Mouse (Mus musculus) lung, embryonic 16.5 days (tissue): ENCODE results near the gene Stpg3. TPM values are rescaled to one million over a fixed set of nuclear protein-coding genes. Genes with fewer than 3 reads are reported as not detected.

Source experiments
- ATAC-seq: fragments of 200-750 bp; cut with Nextera tagmentation; 2 replicates; pipeline ENCODE4 v1.8.0; 2017; ENCODE audit warnings: low read depth, mild to moderate bottlenecking, moderate library complexity
- H3K27ac ChIP-seq: fragments of 300-500 bp; sonication (generic); 2 replicates; pipeline ENCODE4 v1.5.1; 2014; ENCODE audit warnings: mild to moderate bottlenecking, control low read depth, low read length
- H3K27me3 ChIP-seq: fragments of 300-500 bp; sonication (generic); 2 replicates; pipeline ENCODE4 v1.6.1; 2014; ENCODE audit warnings: low read depth, low read length, mixed read lengths; ENCODE audit not compliant: control insufficient read depth, insufficient read depth
- H3K36me3 ChIP-seq: fragments of 300-500 bp; sonication (generic); 2 replicates; pipeline ENCODE4 v1.6.1; 2014; ENCODE audit warnings: low read length; ENCODE audit not compliant: control insufficient read depth, insufficient read depth
- H3K4me1 ChIP-seq: fragments of 300-500 bp; sonication (generic); replicated peaks from 2 replicates; pipeline ENCODE4 v1.6.1; 2014; ENCODE audit warnings: low read length, mixed read lengths; ENCODE audit not compliant: control insufficient read depth, insufficient read depth
- H3K4me2 ChIP-seq: fragments of 300-500 bp; sonication (generic); 2 replicates; pipeline ENCODE4 v1.6.1; 2014; ENCODE audit warnings: low read depth, low read length, control low read depth
- H3K4me3 ChIP-seq: fragments of 300-500 bp; sonication (generic); 2 replicates; pipeline ENCODE4 v1.5.1; 2014; ENCODE audit warnings: mild to moderate bottlenecking, low read length, control low read depth
- H3K9ac ChIP-seq: fragments of 300-500 bp; sonication (generic); 2 replicates; pipeline ENCODE4 v1.6.1; 2014; ENCODE audit warnings: low read length, control low read depth
- H3K9me3 ChIP-seq: fragments of 300-500 bp; sonication (generic); 2 replicates; pipeline ENCODE4 v1.6.1; 2016; ENCODE audit warnings: low read length; ENCODE audit not compliant: control insufficient read depth
- WGBS: fragments of 180-500 bp; shearing (Covaris S2); extraction: QIAGEN DNeasy Blood & Tissue Kit; methylation state at CpG from one replicate; pipeline ENCODE4 v1.1.7; 2014; 5-methylcytosine and 5-hydroxymethylcytosine counted together
- polyA plus RNA-seq: library from polyadenylated mRNA; unstranded; fragments of >200 nt; fragmentation: Nextera tagmentation; extraction: Ambion mirVana; gene quantifications from 2 replicates; pipeline ENCODE4 v1.2.1, GENCODE M21; 2015

Gene Stpg3
- polyA plus RNA-seq, 1 experiment from 2014 or later: 0.15 TPM

DNA sequence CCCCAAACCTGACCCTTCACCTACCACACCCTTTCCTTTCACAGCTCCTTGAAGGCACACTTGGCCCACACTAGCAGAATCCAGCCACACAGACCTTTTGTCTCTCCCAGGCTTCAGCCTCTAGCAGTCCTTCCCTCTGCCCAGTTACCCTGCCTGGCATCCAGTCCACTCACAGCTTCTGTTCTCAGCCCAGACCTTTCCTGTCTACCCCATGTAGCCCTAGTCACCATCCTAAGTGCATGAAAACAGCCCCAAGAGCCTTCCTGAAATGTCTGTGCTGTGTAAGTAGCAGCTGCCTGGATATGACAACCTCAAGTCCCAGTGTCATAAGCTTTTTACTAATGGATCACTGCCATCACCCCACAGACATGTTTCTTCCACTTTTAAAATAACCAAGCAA is 16.5 kb downstream of the Stpg3 start:
- Histone ChIP-seq H3K9me3 (no peaks in the 10 kb centered on the region), H3K4me2 (no peak overlapping the region), H3K36me3 (peaks cover 27% of the 10 kb centered on the region), H3K27me3 (peaks cover 4% of the 10 kb centered on the region; the same call in 1 of the 2 replicates), H3K27ac (peak overlapping the region; percentile 87; the same call in 1 of the 2 replicates), H3K9ac (peak overlapping the region; percentile 18; the same call in 1 of the 2 replicates), H3K4me3 (no peak overlapping the region), H3K4me1 (peaks cover 22% of the 10 kb centered on the region)
- ATAC-seq: no peak

DNA sequence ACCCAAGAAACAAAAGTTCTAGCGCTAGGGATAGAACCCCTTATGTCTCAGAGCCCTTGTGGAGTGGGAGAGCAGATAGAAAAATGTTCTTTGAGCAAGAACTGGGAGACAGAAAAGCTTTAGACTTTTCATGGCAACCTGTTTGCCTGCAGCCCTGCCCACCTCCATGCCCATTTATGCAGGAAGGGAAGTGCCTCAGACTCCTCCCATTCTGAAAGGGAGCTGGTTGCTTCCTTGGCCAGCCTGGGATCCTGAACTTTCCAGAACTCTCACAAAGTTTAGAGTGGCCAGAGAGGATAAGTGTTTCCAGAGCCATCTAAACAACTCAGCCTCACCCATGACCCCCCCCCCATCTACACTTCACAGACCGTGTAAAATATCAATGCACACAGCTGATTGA is 17.2 kb downstream of the Stpg3 start:
- Histone ChIP-seq H3K4me1 (peaks cover 22% of the 10 kb centered on the region), H3K9ac (no peak overlapping the region), H3K4me2 (peak overlapping the region; percentile 65), H3K4me3 (no peak overlapping the region; the same call in 1 of the 2 replicates), H3K27me3 (peaks cover 4% of the 10 kb centered on the region; the same call in 1 of the 2 replicates), H3K36me3 (peaks cover 19% of the 10 kb centered on the region), H3K9me3 (no peaks in the 10 kb centered on the region), H3K27ac (peak overlapping the region; percentile 87)
- no peak for ATAC-seq
- 18% methylated on average over 2 of the region's 2 CpGs for WGBS

DNA sequence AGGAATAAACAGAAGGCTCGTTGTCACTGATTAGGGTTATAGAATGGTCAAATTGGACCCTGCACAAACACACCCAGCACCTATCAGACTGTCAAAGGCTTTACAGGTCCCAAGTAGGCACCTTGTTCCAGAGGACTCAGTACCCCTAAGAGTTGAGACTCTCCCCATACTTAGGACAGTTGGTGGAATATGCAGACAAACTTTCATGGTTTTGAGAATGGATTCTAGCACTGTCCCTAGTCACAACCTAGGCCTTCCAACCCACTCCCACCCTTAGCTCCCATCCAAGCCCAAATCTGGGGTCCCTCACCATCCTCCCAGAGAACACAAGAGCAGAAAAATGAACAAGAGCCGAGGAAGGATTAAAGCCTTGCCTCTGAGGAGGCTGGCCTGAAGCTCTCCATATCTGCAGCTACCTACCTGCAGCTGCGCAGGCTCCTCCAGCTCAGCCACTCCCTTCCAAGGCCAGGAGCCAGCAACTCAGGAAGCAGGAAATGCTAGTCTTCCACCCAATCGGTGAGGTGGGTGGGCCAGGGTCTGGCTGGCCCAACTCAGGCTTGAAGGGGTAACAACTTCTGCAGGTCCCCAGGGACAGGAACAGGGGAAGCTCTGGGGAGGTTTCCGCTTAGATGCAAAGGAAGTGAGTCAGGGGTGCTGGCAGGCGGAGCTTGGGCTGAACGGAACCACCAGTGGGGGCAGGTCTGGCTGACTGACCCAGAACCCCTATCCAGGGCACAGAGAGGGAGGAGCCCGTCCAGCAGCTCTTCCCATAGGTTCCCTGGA is 18.1 kb downstream of the Stpg3 start, which contains the start of gene Tor4a:
Tor4a (minus strand) TSS at position 715 of the 783 bp plus-strand sequence.
- ATAC-seq: peak; percentile 79

DNA sequence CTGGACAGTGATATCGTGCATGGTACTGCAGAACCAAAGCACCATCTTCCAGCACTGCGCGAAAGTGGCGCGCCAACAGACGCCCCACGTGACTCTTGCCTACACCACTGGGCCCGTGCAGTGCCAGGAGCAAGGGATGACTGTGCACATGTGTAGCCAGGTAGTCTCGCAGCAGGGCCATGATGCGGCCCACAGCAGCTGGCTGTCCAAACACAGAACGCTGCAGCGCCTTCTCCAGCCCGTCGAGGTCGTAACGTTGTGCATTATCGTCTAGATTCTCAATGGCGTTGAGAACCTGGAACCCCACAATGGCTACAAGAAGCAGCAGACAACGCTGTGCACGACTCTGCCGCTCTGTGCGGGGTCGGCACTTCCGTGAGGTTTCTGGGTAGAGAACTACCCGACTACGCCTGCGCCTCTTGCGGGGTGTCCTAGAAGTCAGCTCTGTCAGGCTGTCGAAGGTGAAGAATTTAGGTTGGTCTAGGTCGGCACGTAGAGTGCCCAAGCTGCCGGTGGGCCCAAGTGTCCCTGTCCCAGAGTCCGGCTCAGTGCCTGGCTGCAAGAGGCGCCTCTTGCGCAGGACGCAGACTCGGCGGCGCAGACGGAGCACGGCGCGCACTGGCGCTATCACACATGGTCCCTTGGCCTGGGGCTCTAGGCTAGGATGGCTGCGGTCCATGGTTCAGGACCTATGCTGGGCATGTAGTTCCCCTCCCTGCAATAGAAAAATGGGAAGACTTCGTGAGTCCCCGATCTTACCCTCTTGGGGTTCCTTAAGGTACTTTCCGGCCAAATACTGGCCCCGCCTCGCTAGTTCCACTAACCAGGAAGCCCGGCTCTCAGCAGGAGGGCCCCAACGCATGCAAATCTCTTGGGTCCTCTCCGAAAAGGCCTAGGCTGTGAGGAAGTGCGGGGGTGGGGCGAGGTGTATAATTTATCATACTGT is 19.0 kb downstream of the Stpg3 start:
- H3K4me3 ChIP-seq: peak overlapping the region; percentile 47
- peak overlapping the region; percentile 65 for H3K4me2 ChIP-seq
- WGBS: 15% methylated on average over 55 of the region's 55 CpGs
- no peaks in the 10 kb centered on the region for H3K9me3 ChIP-seq
- peaks cover 11% of the 10 kb centered on the region for H3K36me3 ChIP-seq
- H3K9ac ChIP-seq: peak overlapping the region; percentile 64
- H3K27me3 ChIP-seq: peaks cover 4% of the 10 kb centered on the region; the same call in 1 of the 2 replicates
- peak overlapping the region; percentile 87 for H3K27ac ChIP-seq
- peak; percentile 41 for ATAC-seq
- peaks cover 22% of the 10 kb centered on the region for H3K4me1 ChIP-seq

More for the DNA sequence above, 18.1 kb downstream of the Stpg3 start, which contains the start of gene Tor4a:
- H3K9me3 ChIP-seq: no peaks in the 10 kb centered on the region
- WGBS: 10% methylated on average over 8 of the region's 8 CpGs
- peaks cover 18% of the 10 kb centered on the region for H3K36me3 ChIP-seq
- H3K4me3 ChIP-seq: peak within 1 kb of the TSS; percentile 47
- peak within 1 kb of the TSS; percentile 87 for H3K27ac ChIP-seq
- peaks cover 4% of the 10 kb centered on the region; the same call in 1 of the 2 replicates for H3K27me3 ChIP-seq
- peak within 1 kb of the TSS; percentile 65 for H3K4me2 ChIP-seq
- H3K9ac ChIP-seq: peak within 1 kb of the TSS; percentile 64
- peaks cover 22% of the 10 kb centered on the region for H3K4me1 ChIP-seq

- Histone ChIP-seq H3K9me3 (no peaks in the 10 kb centered on the region), H3K27ac (peak overlapping the region; percentile 87; the same call in 1 of the 2 replicates), H3K36me3 (peaks cover 4% of the 10 kb centered on the region), H3K4me3 (peak overlapping the region; percentile 47), H3K27me3 (peaks cover 4% of the 10 kb centered on the region; the same call in 1 of the 2 replicates), H3K9ac (peak overlapping the region; percentile 10; the same call in 1 of the 2 replicates), H3K4me1 (peaks cover 22% of the 10 kb centered on the region), H3K4me2 (peak overlapping the region; percentile 65)
- 76% methylated on average over 17 of the region's 17 CpGs for WGBS
- no peak for ATAC-seq
Measured at GRCm38 (mm10) chr2:25194486-25195171, 19.8 kb downstream of the Stpg3 start.

DNA sequence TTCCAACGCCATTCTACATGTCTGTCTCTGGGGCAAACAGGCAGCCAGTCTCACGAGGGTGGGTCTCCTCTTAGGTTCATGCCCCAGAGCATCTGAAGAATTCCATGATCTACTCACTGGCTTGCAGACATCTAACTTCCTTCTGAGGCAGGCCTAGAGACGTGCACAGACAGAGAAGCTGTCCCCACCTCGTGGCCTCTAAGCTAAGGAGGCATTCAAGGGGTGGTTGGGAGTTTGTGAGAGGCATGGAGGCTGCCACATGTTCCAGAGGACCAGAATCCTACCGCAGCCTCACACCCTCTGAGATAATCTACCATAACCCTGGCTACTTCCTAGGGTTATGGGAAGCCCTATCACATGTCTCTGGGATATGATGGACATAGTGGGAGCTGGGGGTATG is 20.4 kb downstream of the Stpg3 start:
- Histone ChIP-seq H3K4me2 (no peak overlapping the region), H3K9ac (no peak overlapping the region), H3K4me1 (peaks cover 22% of the 10 kb centered on the region), H3K27ac (peak overlapping the region; percentile 50; the same call in 1 of the 2 replicates), H3K36me3 (peaks cover 3% of the 10 kb centered on the region; the same call in 1 of the 2 replicates), H3K27me3 (peaks cover 4% of the 10 kb centered on the region; the same call in 1 of the 2 replicates), H3K9me3 (no peaks in the 10 kb centered on the region), H3K4me3 (no peak overlapping the region)
- WGBS: 75% methylated on average over 5 of the region's 5 CpGs
- no peak for ATAC-seq

DNA sequence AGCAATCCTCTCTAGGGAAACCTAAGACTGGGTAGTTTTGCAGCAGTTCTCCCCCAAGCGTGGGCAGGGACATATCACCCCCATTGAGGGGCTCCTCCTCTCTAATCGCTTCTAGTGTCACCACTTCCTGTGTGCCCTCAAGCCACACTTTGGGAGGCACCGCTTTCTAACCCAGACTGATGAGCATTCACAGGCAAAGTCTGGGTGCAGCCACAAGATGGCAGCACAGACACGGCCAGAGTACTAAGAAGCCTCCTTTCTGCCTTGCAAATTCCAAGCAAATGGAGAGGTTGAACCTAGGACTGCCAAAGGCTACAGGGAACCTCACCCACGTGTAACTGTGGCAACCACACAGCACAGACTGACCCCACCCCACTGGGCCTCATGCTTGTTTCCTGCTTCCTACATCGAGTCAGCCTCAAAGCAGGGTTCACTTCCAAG is 21.1 kb downstream of the Stpg3 start:
- Histone ChIP-seq H3K27ac (peak overlapping the region; percentile 50), H3K27me3 (peaks cover 4% of the 10 kb centered on the region; the same call in 1 of the 2 replicates), H3K4me1 (peaks cover 22% of the 10 kb centered on the region), H3K4me3 (no peak overlapping the region), H3K36me3 (peaks cover under 1% of the 10 kb centered on the region; the same call in 1 of the 2 replicates), H3K9me3 (no peaks in the 10 kb centered on the region), H3K9ac (0 out of 2 replicates have a peak overlapping the region, but pooled peaks have one; percentile 39), H3K4me2 (0 out of 2 replicates have a peak overlapping the region, but pooled peaks have one; percentile 30)
- peak; percentile 71 for ATAC-seq
- 2% methylated on average over 6 of the region's 6 CpGs for WGBS

GRCm38 (mm10) chr2:25187841-25188240 is 26.6 kb downstream of the Stpg3 start:
- Histone ChIP-seq H3K27me3 (peaks cover 7% of the 10 kb centered on the region), H3K4me3 (no peak overlapping the region), H3K4me1 (peaks cover 7% of the 10 kb centered on the region; the same call in 1 of the 2 replicates), H3K9ac (no peak overlapping the region), H3K9me3 (no peaks in the 10 kb centered on the region), H3K27ac (no peak overlapping the region), H3K4me2 (no peak overlapping the region), H3K36me3 (no peaks in the 10 kb centered on the region)
- 79% methylated on average over 6 of the region's 6 CpGs for whole genome bisulfite sequencing
- no peak for ATAC-seq
